Mouse (Mus musculus) intestine, postnatal 0 days (tissue): ENCODE measurements at regions not wholly inside any gene's neighbourhood (a gene's known extent, or its start where the extent isn't known, plus 50 kb on each side); places are given as distances from the start of the nearest gene placed in this dataset.

Experiments used
- ATAC-seq: fragments of 200-750 bp; cut with Nextera tagmentation; 2 replicates; pipeline ENCODE4 v1.8.0; 2017; ENCODE audit warnings: mild to moderate bottlenecking, moderate TSS enrichment, moderate library complexity
- H3K27ac ChIP-seq: fragments of 300-500 bp; sonication (generic); 2 replicates; pipeline ENCODE4 v1.5.1; 2014; ENCODE audit warnings: mild to moderate bottlenecking, low read depth, low read length, moderate library complexity
- H3K27me3 ChIP-seq: fragments of 300-500 bp; sonication (generic); replicated peaks from 2 replicates; pipeline ENCODE4 v1.6.1; 2014; ENCODE audit warnings: low read length, mixed read lengths; ENCODE audit not compliant: control insufficient read depth, insufficient read depth
- H3K36me3 ChIP-seq: fragments of 300-500 bp; sonication (generic); 2 replicates; pipeline ENCODE4 v1.6.1; 2014; ENCODE audit warnings: mild to moderate bottlenecking, moderate library complexity; ENCODE audit not compliant: control insufficient read depth, insufficient read depth
- H3K4me1 ChIP-seq: fragments of 300-500 bp; sonication (generic); replicated peaks from 2 replicates; pipeline ENCODE4 v1.6.1; 2014; ENCODE audit warnings: antibody characterized with exemption, low read length, mixed read lengths; ENCODE audit not compliant: control insufficient read depth, insufficient read depth
- H3K4me2 ChIP-seq: fragments of 300-500 bp; sonication (generic); replicated peaks from 2 replicates; pipeline ENCODE4 v1.6.1; 2014; ENCODE audit warnings: low read depth, mild to moderate bottlenecking, moderate library complexity
- H3K4me3 ChIP-seq: fragments of 300-500 bp; sonication (generic); 2 replicates; pipeline ENCODE4 v1.5.1; 2014; ENCODE audit warnings: low read depth, low read length
- H3K9ac ChIP-seq: fragments of 300-500 bp; sonication (generic); 2 replicates; pipeline ENCODE4 v1.6.1; 2014; ENCODE audit warnings: mild to moderate bottlenecking, low read depth, low read length
- H3K9me3 ChIP-seq: fragments of 300-500 bp; sonication (generic); 2 replicates; pipeline ENCODE4 v1.6.1; 2016; ENCODE audit warnings: mixed run types; ENCODE audit not compliant: control insufficient read depth
- CTCF ChIP-seq: sonication (generic); IDR thresholded peaks from 2 replicates; pipeline ENCODE4 v1.5.1; 2016; ENCODE audit warnings: low read depth, mild to moderate bottlenecking, control low read depth, antibody characterized with exemption, moderate library complexity
- WGBS: fragments of 180-500 bp; shearing (Covaris S2); extraction: QIAGEN DNeasy Blood & Tissue Kit; methylation state at CpG from one replicate; pipeline ENCODE4 v1.1.7; 2014; 5-methylcytosine and 5-hydroxymethylcytosine counted together

DNA sequence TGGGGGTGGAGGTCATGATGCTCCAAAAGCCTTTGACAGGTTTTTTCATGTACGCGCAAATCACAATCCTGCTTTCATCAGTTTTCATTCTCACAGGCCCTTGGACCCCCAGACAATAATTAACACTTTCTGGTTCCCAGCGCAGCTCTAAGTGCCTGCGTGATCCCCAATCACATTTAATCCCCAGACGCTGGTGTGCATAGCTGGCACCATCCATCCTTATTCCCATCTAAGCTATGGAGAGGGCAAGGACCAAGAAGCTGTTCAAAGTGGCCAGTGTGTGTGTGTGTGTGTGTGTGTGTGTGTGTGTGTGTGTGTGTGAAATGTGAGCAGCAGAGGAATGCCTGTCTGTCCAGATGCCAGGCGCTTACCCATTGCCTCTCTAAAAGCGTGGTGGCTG, 68.7 kb upstream of the Polg start:
- Histone ChIP-seq H3K9me3 (no peaks in the 10 kb centered on the region), H3K27me3 (peaks cover 94% of the 10 kb centered on the region), H3K4me1 (no peaks in the 10 kb centered on the region), H3K36me3 (no peaks in the 10 kb centered on the region), H3K27ac (no peak overlapping the region), H3K4me3 (no peak overlapping the region), H3K4me2 (no peak overlapping the region), H3K9ac (no peak overlapping the region)
- 15% methylated on average over 7 of the region's 7 CpGs for WGBS
- no peak for ATAC-seq
- TF ChIP-seq CTCF: no peak

DNA sequence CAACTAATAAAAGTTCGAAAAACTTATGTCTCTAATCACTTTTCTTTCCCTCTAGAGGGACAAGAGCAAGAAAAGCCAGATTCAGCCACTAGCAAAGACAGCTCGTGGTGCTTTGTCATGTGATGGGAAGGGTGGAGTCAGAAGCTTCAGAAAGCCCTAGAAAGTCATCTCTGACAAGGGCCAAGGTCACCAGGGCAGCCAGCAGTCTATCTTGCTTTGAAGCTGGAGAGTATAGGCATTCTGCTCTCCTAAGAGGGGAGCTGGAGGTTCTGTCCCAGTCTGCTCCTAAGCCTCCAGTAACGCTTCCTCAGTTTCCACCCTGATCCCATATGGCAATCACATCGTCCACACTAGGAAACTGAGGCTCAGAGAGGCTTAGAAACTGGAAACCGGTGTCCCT, 68.2 kb upstream of the Polg start:
- H3K9me3 ChIP-seq: no peaks in the 10 kb centered on the region
- H3K4me3 ChIP-seq: no peak overlapping the region
- no peak for TF ChIP-seq CTCF
- H3K27me3 ChIP-seq: peaks cover 95% of the 10 kb centered on the region
- no peak overlapping the region for H3K4me2 ChIP-seq
- WGBS: 12% methylated on average over 5 of the region's 5 CpGs
- no peak overlapping the region for H3K27ac ChIP-seq
- H3K9ac ChIP-seq: no peak overlapping the region
- no peaks in the 10 kb centered on the region for H3K36me3 ChIP-seq
- no peak for ATAC-seq
- H3K4me1 ChIP-seq: no peaks in the 10 kb centered on the region

GRCm38 (mm10) chr7:79532626-79533140, 66.5 kb upstream of the Polg start:
- no peaks in the 10 kb centered on the region for H3K36me3 ChIP-seq
- no peak overlapping the region for H3K4me2 ChIP-seq
- 64% methylated on average over 5 of the region's 5 CpGs for WGBS
- H3K4me3 ChIP-seq: no peak overlapping the region
- no peak overlapping the region for H3K9ac ChIP-seq
- no peaks in the 10 kb centered on the region for H3K9me3 ChIP-seq
- no peak overlapping the region for H3K27ac ChIP-seq
- H3K4me1 ChIP-seq: no peaks in the 10 kb centered on the region
- peaks cover 85% of the 10 kb centered on the region for H3K27me3 ChIP-seq
- TF ChIP-seq CTCF: no peak
- no peak for ATAC-seq

- no peak for TF ChIP-seq CTCF
- Histone ChIP-seq H3K9me3 (no peaks in the 10 kb centered on the region), H3K27me3 (peaks cover 82% of the 10 kb centered on the region), H3K4me2 (no peak overlapping the region), H3K27ac (no peak overlapping the region), H3K9ac (no peak overlapping the region), H3K4me3 (no peak overlapping the region), H3K4me1 (no peaks in the 10 kb centered on the region), H3K36me3 (no peaks in the 10 kb centered on the region)
- no peak for ATAC-seq
- WGBS: 20% methylated on average over 12 of the region's 12 CpGs
These were observed 65.6 kb upstream of the Polg start for GRCm38 (mm10) chr7:79531551-79532356.

- no peak overlapping the region for H3K4me3 ChIP-seq
- no peak overlapping the region for H3K9ac ChIP-seq
- no peaks in the 10 kb centered on the region for H3K4me1 ChIP-seq
- no peak for ATAC-seq
- TF ChIP-seq CTCF: no peak
- H3K27ac ChIP-seq: no peak overlapping the region
- 22% methylated on average over 5 of the region's 5 CpGs for WGBS
- H3K9me3 ChIP-seq: no peaks in the 10 kb centered on the region
- no peak overlapping the region for H3K4me2 ChIP-seq
- no peaks in the 10 kb centered on the region for H3K36me3 ChIP-seq
- peaks cover 82% of the 10 kb centered on the region for H3K27me3 ChIP-seq
These were observed 65.0 kb upstream of the Polg start for GRCm38 (mm10) chr7:79531142-79531541.

GRCm38 (mm10) chr7:79529480-79529879, 63.3 kb upstream of the Polg start:
- no peak overlapping the region for H3K4me2 ChIP-seq
- no peak for ATAC-seq
- no peak overlapping the region for H3K9ac ChIP-seq
- no peak overlapping the region for H3K27ac ChIP-seq
- H3K27me3 ChIP-seq: peaks cover 65% of the 10 kb centered on the region
- H3K9me3 ChIP-seq: no peaks in the 10 kb centered on the region
- no peaks in the 10 kb centered on the region for H3K36me3 ChIP-seq
- no peak for TF ChIP-seq CTCF
- no peak overlapping the region for H3K4me3 ChIP-seq
- H3K4me1 ChIP-seq: no peaks in the 10 kb centered on the region
- 20% methylated on average over 1 of the region's 1 CpGs for WGBS

GRCm38 (mm10) chr7:79527984-79528383, 61.8 kb upstream of the Polg start:
- H3K4me1 ChIP-seq: no peaks in the 10 kb centered on the region
- no peak overlapping the region for H3K4me3 ChIP-seq
- WGBS: 17% methylated on average over 3 of the region's 3 CpGs
- H3K9ac ChIP-seq: no peak overlapping the region
- H3K27me3 ChIP-seq: peaks cover 50% of the 10 kb centered on the region
- TF ChIP-seq CTCF: no peak
- no peaks in the 10 kb centered on the region for H3K9me3 ChIP-seq
- H3K27ac ChIP-seq: no peak overlapping the region
- ATAC-seq: no peak
- H3K36me3 ChIP-seq: no peaks in the 10 kb centered on the region
- no peak overlapping the region for H3K4me2 ChIP-seq
